Mouse (Mus musculus): Measurements from ENCODE around the gene Olfr733. TPM values are rescaled to one million over a fixed set of nuclear protein-coding genes. Genes with fewer than 3 reads are reported as not detected.

The Olfr733 gene
- 0.20 and 0.50 TPM in 2 replicates for polyA plus RNA-seq (2012; rRNA removed; ENCODE audit: low replicate concordance)

GRCm38 (mm10) chr14:50301422-50301821 lies at the start of gene Olfr733:
Olfr733 (minus strand) TSS chr14:50301522.

DNA sequence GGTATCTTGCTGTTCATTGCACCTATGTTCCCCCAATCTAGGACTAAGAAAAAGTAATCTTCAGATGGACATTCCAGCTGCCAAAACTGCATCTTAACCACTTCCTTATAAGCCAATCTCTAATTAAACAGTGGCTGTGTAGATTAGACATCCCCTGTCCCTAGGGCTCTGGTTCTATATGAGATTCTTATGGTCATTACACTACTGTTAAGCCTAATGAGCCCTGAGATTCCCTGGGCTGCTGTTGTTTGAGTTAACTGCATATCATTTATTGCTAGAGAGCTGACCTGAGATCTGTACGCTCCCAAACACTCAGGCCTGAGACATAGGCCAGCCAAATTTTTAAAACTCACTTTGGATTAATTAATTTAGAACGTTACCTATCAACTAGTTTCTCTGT lies 47.5 kb upstream of the Olfr733 start, which contains the start of gene Olfr735:
TSS of gene Olfr735 (minus strand) at position 77 of the 400 bp plus-strand sequence.

GRCm38 (mm10) chr14:50326661-50327060 lies 25.3 kb upstream of the Olfr733 start, which contains the start of gene Olfr734:
Olfr734 (minus strand) TSS chr14:50326761.

GRCm38 (mm10) chr14:50284106-50284505 lies 17.2 kb downstream of the Olfr733 start, which contains the start of gene Olfr732:
Olfr732 (minus strand) TSS chr14:50284206.

Other genes starting within 250 kb of the Olfr733 start
- not detected in 2 replicates for gene Olfr726, start 210.6 kb downstream of the Olfr733 start, polyA plus RNA-seq (2012; rRNA removed; ENCODE audit: low replicate concordance)
- not detected in 2 replicates for gene Olfr727, start 178.3 kb downstream of the Olfr733 start, polyA plus RNA-seq (2012; rRNA removed; ENCODE audit: low replicate concordance)
- not detected in 2 replicates for gene Olfr728, start 158.8 kb downstream of the Olfr733 start, polyA plus RNA-seq (2012; rRNA removed; ENCODE audit: low replicate concordance)
- gene Olfr729, start 148.6 kb downstream of the Olfr733 start, polyA plus RNA-seq (2012; rRNA removed; ENCODE audit: low replicate concordance), result not detected in 2 replicates
- 0.04 TPM in 1 of 2 replicates, not detected in the other for gene Olfr730, start 113.3 kb downstream of the Olfr733 start, polyA plus RNA-seq (2012; rRNA removed; ENCODE audit: low replicate concordance)
- gene Olfr731, start 59.7 kb downstream of the Olfr733 start, polyA plus RNA-seq (2012; rRNA removed; ENCODE audit: low replicate concordance), result not detected in 2 replicates
- 0.03 TPM in 1 of 2 replicates, not detected in the other for gene Olfr732, start 17.3 kb downstream of the Olfr733 start, polyA plus RNA-seq (2012; rRNA removed; ENCODE audit: low replicate concordance)
- gene Olfr734, start 25.2 kb upstream of the Olfr733 start, polyA plus RNA-seq (2012; rRNA removed; ENCODE audit: low replicate concordance), result 0.11 TPM in 1 of 2 replicates, not detected in the other
- gene Olfr735, start 47.4 kb upstream of the Olfr733 start, polyA plus RNA-seq (2012; rRNA removed; ENCODE audit: low replicate concordance), result 0.21 and 0.23 TPM in 2 replicates
- 0.76 and 0.91 TPM in 2 replicates for gene Tlr11, start 56.4 kb upstream of the Olfr733 start, polyA plus RNA-seq (2012; rRNA removed; ENCODE audit: low replicate concordance)
- not detected in 2 replicates for gene Olfr736, start 79.6 kb upstream of the Olfr733 start, polyA plus RNA-seq (2012; rRNA removed; ENCODE audit: low replicate concordance)
- gene Olfr738, start 106.0 kb upstream of the Olfr733 start, polyA plus RNA-seq (2012; rRNA removed; ENCODE audit: low replicate concordance), result not detected in 2 replicates
- gene Olfr739, start 117.1 kb upstream of the Olfr733 start, polyA plus RNA-seq (2012; rRNA removed; ENCODE audit: low replicate concordance), result not detected in 2 replicates
- gene Olfr740, start 144.0 kb upstream of the Olfr733 start, polyA plus RNA-seq (2012; rRNA removed; ENCODE audit: low replicate concordance), result not detected in 2 replicates
- gene Olfr741, start 171.2 kb upstream of the Olfr733 start, polyA plus RNA-seq (2012; rRNA removed; ENCODE audit: low replicate concordance), result not detected in 2 replicates
- not detected in 2 replicates for gene Olfr742, start 202.1 kb upstream of the Olfr733 start, polyA plus RNA-seq (2012; rRNA removed; ENCODE audit: low replicate concordance)
- gene Olfr743, start 220.3 kb upstream of the Olfr733 start, polyA plus RNA-seq (2012; rRNA removed; ENCODE audit: low replicate concordance), result not detected in 2 replicates

Measured in subcutaneous adipose tissue, adult 2 months (tissue).